Mouse (Mus musculus) gastrocnemius, adult 18-20 months (tissue): ENCODE measurements around the gene Gng3. TPM values are rescaled to one million over a fixed set of nuclear protein-coding genes. Genes with fewer than 3 reads are reported as not detected.

Experiments used
- DNase-seq: peaks from one replicate; pipeline ENCODE4 v3.0.0; 2021; ENCODE audit warnings: low spot score
- microRNA-seq: library from miRNA; unstranded; fragments of <30 nt; microRNA quantifications from one replicate; pipeline ENCODE4 v1.2.0, GENCODE M21; 2021
- total RNA-seq, 2 experiments: library from RNA; stranded (reverse); gene quantifications; 2 replicates each; pipeline ENCODE4 v1.2.3; 2021

Gene Gng3
- total RNA-seq, 2 experiments from 2014 or later: not detected

DNA sequence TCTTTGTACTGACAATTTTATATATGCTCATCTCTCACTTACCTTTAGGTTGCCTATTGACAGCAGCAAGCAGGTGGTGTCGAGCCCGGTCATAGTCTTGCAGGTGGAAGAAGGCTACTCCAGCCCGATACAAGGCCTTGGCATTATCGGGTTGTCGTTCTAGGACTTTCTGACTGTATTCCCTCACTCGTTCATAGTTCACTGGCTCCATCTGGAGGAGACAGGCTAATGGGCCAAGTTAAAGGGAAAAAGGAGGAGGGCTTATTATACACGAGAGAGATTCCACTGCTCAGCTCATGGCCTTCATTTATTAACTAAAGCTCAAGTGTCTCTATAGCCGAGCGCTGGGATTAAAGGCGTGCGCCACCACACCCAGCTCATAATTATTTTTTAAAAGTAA, 23.2 kb downstream of the Gng3 start:
- DNase-seq: no peak

DNA sequence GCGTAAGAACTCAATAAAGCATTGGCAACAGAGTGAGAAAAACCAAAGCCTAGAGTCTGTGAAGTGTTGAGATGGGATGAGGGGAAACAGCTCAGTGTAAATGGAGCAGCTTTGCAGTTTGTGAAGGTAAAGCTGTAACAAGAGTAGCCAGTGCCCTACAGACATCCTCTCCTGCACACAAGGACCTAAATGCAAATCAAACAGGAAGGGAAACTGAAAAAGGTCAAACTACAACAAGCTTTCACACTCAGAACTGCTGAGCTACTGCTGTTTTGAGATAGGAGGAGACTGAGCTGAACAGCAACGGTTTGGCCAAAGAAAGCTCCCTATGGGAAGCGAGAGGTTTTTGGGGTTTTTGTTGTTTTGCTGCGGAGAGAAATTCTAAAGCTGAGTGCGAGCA, 32.2 kb downstream of the Gng3 start:
- no peak for DNase-seq

DNA sequence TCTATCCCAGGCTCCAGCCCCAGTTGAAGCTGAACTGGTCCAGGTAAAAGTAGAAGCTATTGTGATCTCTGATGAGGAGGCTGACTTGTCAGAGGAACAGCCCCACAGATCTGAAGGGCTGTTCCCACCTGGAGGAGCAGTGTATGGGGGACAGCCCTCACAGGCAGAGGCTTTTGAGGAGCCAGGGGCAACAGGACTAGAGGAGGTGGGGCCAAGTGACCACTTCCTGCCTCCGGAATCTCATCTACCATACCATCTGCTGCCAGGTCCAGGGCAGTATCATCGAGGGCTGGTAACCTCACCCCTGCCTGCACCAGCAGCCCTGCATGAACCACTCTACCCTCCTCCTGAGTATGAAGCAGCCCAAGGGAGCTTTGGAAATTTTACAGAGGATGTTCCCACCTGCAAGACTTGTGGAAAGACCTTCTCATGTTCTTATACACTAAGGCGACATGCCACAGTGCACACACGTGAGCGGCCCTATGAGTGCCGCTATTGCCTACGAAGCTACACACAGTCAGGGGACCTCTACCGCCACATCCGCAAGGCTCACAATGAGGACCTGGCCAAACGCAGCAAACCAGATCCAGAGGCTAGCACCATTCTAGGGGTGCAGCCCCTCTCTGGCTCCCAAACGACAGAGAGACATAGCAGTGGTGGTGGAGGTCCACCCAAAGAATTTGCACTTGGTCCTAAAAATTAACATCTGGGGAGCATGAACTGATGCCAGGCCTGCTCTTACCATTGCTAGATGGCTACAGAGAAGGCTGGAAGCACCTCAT, 34.9 kb downstream of the Gng3 start:
- no peak for DNase-seq

DNA sequence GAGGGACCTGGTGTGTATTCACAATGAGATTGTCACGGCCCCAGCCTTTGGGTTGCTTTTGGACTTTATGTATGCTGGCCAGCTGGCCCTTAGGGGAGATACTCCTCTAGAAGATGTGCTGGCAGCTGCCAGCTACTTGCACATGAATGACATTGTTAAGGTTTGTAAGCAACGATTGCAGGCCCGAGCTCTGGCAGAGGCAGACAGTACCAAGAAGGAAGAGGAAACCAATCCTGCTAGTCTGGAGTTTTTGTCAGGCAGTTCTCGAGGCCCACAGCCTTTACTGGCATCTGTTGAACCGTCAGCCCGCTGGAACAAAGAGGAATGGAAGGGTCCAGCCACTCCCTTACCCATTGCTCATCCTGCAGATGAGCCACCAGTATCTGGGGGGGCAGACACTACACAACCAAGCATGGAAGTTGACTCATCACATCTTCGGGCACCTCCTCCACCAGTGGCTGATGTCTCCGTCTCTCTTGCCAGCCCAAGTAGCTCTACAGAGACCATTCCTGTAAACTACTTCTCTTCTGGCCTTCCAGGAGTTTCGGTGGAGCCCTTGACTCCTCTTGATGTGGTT, 35.7 kb downstream of the Gng3 start:
- DNase-seq: no peak

DNA sequence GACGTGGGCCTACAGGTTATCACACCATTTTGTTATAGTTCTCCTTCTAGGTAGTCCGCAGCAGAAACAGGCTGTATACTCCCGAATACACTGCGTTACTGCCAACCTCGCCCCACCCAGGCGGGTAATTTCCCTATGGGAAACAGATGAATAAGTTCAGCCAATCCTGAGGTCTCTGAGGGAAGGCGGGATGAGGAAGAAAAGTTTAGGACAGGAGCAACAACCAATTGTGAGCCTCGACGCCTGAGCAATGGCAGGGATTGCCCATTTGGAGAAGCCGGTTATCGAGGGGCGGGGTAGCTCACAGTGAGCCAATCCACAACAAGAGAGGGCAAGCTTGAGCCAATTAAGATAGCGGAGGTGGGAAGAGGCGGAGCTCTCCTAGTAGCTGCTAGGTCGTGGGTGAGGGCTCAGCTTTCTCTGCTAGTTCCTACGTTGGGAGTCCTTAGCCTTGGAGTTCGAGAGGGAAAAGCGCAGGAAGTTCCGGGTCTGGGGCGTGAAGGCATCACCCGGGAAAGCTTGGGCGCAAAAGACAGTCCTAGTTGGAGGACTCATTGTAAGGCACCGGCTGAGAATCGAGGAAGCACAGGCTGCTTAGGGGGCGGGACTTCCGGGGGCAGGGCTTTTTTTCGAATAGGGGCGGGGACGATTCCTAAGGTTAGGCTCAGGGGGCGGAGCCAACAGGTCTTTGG, 36.7 kb downstream of the Gng3 start, which contains the start of gene Zbtb3:
Gene Zbtb3, plus strand, starts transcription at position 426 of the 692 bp plus-strand sequence.
- DNase-seq: peak; percentile 96

DNA sequence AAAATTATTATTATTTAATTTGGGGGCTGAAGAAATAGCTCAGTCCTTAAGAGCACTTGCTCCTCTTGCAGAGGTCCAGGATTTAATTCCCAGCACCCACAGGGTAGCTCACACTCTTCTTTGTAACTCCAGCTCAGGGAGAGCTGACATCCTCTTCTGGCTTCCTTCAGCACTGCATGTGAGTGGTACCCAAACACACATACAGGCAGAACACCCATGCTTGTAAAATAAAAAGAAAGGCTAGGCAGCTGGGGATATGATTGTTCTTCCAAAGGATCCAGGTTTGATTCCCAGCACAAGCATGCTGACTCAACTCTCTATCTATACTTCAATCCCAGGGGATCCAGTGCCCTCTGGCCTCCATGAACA, 40.1 kb downstream of the Gng3 start:
- no peak for DNase-seq

DNA sequence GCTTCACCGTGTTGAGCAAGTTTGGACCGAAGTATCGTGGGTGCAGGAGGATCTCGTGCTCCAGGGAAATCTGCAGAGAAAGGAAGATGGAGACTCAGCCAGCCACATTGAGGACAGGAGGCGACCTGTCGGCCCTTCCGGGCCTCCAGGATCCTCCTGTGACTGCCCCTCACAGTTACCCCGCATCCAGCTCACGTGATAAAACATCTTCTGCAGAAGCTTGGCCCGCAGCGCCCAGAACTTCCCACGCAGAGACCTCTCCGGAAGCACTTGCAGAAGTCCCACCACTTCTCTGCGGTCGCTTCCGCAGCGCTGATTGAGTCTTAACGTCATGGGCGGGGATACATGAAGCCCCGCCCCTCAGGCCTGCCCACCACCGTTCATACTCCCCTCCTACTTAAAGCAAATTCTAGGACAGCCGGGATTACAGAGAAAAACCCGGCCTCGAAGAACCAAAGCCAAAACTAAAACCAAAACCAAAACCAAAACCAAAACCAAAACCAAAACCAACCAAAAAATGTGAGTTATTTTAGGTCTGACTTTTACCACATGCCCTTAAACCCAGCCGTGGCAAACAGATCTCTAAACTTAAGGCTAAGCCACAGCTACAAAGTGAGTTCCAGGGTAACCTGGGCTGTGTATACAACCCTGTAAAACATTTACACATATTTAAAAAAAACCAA, 40.6 kb downstream of the Gng3 start, which contains the start of gene Polr2g:
Gene Polr2g, minus strand, starts transcription at position 314 of the 683 bp plus-strand sequence.
- DNase-seq: peak; percentile 89

DNA sequence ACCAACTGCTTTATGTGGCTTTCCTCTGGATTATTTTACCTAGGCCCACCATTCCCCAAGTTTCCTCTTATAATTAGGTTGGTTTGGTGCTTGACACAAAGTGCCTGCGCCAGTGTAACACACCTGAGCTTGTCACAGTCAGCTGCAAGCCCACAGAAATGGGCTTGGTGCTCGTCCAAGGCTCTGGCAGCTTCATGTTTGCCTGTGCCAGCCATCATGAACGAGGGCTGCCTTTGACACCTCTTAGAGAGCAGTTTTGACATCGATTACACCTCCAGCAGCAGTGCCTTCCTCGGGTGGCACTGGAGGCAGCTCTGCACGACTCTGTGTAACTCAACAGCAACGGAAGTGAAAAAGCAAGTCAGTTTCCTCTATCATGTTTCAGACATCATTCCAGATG, 48.8 kb downstream of the Gng3 start:
- no peak for DNase-seq

DNA sequence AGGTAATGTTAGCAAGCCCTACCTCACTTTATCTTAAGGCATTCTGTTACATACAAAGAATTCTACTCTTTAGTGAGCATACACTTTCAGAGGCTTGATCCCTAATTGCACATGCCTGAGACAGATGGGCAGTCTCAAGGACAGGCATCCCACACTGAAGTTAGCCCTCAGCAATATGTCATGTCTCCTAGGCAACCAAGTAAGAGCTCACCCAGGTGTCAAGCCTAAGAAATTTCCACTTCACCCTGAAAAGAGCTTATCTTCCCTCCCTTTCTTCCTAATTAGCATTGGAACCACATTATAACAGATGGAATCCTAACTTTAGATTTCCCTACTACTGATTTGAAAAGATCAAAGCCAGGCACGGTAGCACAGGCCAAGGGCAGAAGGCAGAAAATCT, 49.8 kb downstream of the Gng3 start:
- no peak for DNase-seq

DNA sequence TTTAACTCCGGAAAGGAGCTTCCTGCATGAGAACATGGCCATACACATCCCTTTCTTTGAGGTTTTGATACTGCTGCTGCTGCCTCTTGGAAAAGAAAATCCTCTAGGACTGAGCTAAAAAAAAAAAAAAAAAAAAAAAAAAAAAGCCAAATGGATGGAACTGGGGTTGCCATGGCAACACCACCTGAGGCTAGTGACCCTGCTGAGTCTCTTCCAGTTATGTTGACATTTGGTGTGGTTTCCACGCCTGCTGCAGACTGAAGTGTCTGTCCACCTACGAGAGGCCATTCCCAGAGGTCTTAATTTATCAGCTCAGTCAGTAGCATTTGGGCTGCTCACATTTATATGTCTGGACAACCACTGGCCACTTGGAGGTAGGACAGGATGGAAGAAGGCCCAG, 50.5 kb downstream of the Gng3 start:
- DNase-seq: no peak

Small RNAs within 50 kb of the gene (microRNA-seq; reads per million reads assigned to microRNA genes)
- not detected for gene Mir5136

Other genes with a start within 250 kb of the Gng3 start
- gene Slc22a8, start 247.9 kb downstream of the Gng3 start, total RNA-seq: not detected
- not detected for gene Slc22a6, start 221.2 kb downstream of the Gng3 start, total RNA-seq
- not detected for gene Chrm1, start 175.4 kb downstream of the Gng3 start, total RNA-seq
- 10 to 100 TPM; 30.2 to 37.3 TPM for gene Slc3a2, start 115.8 kb downstream of the Gng3 start, total RNA-seq
- 10 to 100 TPM; 16.4 to 16.9 TPM for gene Wdr74, start 103.4 kb downstream of the Gng3 start, total RNA-seq
- 1 to 10 TPM in 1 of 2 experiments, not detected in 1; 1.0 TPM for gene 1700092M07Rik, start 98.5 kb downstream of the Gng3 start, total RNA-seq
- gene Stx5a, start 97.8 kb downstream of the Gng3 start, total RNA-seq: 10 to 100 TPM; 16.0 to 16.6 TPM
- 10 to 100 TPM; 27.5 to 31.3 TPM for gene Nxf1, start 82.1 kb downstream of the Gng3 start, total RNA-seq
- gene Tmem223, start 68.2 kb downstream of the Gng3 start, total RNA-seq: 10 to 100 TPM; 91.0 to 99.3 TPM
- 1 to 10 TPM; 7.3 to 8.6 TPM for gene Tmem179b, start 64.7 kb downstream of the Gng3 start, total RNA-seq
- gene Taf6l, start 52.8 kb downstream of the Gng3 start, total RNA-seq: 1 to 10 TPM; 5.0 to 5.1 TPM
- 10 to 100 TPM; 37.7 to 38.3 TPM for gene Polr2g, start 40.6 kb downstream of the Gng3 start, total RNA-seq
- gene Zbtb3, start 36.6 kb downstream of the Gng3 start, total RNA-seq: 1 to 10 TPM in 1 of 2 experiments, under 1 TPM in 1; 0.76 to 1.1 TPM
- 10 to 100 TPM; 11.1 to 13.6 TPM for gene Ttc9c, start 19.9 kb downstream of the Gng3 start, total RNA-seq
- gene Hnrnpul2, start 19.2 kb downstream of the Gng3 start, total RNA-seq: 10 to 100 TPM; 41.2 to 44.3 TPM
- gene AC129217.1, start 9.4 kb downstream of the Gng3 start, total RNA-seq: 1 to 10 TPM; 2.5 to 4.2 TPM
- gene Bscl2, start 1.7 kb downstream of the Gng3 start, total RNA-seq: 10 to 100 TPM; 16.4 to 16.6 TPM
- 1 to 10 TPM; 5.6 to 8.8 TPM for gene Lrrn4cl, start 11.6 kb upstream of the Gng3 start, total RNA-seq
- gene Ubxn1, start 32.3 kb upstream of the Gng3 start, total RNA-seq: 100 to 1,000 TPM; 204 to 206 TPM
- gene Uqcc3, start 41.7 kb upstream of the Gng3 start, total RNA-seq: 10 to 100 TPM; 57.2 to 63.9 TPM
- gene Lbhd1, start 44.5 kb upstream of the Gng3 start, total RNA-seq: 1 to 10 TPM; 2.9 to 5.3 TPM
- not detected for gene Gm49403, start 44.7 kb upstream of the Gng3 start, total RNA-seq
- 10 to 100 TPM; 14.5 to 15.4 TPM for gene 1810009A15Rik, start 49.7 kb upstream of the Gng3 start, total RNA-seq
- gene Gm49416, start 49.7 kb upstream of the Gng3 start, total RNA-seq: 1 to 10 TPM; 1.2 to 2.3 TPM
- gene Ints5, start 53.8 kb upstream of the Gng3 start, total RNA-seq: 1 to 10 TPM; 9.2 to 9.9 TPM
- gene Ganab, start 58.9 kb upstream of the Gng3 start, total RNA-seq: 10 to 100 TPM; 19.5 to 20.8 TPM
- 10 to 100 TPM; 32.1 to 37.9 TPM for gene B3gat3, start 81.2 kb upstream of the Gng3 start, total RNA-seq
- gene Rom1, start 90.2 kb upstream of the Gng3 start, total RNA-seq: 1 to 10 TPM; 7.8 TPM
- 1 to 10 TPM; 3.1 to 4.5 TPM for gene Eml3, start 90.4 kb upstream of the Gng3 start, total RNA-seq
- 10 to 100 TPM; 21.6 to 24.2 TPM for gene Mta2, start 102.7 kb upstream of the Gng3 start, total RNA-seq
- gene Tut1, start 114.7 kb upstream of the Gng3 start, total RNA-seq: 1 to 10 TPM; 7.6 to 8.2 TPM
- gene Eef1g, start 127.8 kb upstream of the Gng3 start, total RNA-seq: 100 to 1,000 TPM; 452 to 469 TPM
- gene Ahnak, start 150.1 kb upstream of the Gng3 start, total RNA-seq: 100 to 1,000 TPM; 199 to 202 TPM
- not detected for gene Scgb1a1, start 248.8 kb upstream of the Gng3 start, total RNA-seq